Mouse (Mus musculus): ENCODE data around the gene Mc1r. TPM values are rescaled to one million over a fixed set of nuclear protein-coding genes. Genes with fewer than 3 reads are reported as not detected.

The Mc1r gene
- not detected for total RNA-seq (2021)
- long read RNA-seq, experiment 1 = 0 reads
- long read RNA-seq, experiment 2 = 0 reads

DNA sequence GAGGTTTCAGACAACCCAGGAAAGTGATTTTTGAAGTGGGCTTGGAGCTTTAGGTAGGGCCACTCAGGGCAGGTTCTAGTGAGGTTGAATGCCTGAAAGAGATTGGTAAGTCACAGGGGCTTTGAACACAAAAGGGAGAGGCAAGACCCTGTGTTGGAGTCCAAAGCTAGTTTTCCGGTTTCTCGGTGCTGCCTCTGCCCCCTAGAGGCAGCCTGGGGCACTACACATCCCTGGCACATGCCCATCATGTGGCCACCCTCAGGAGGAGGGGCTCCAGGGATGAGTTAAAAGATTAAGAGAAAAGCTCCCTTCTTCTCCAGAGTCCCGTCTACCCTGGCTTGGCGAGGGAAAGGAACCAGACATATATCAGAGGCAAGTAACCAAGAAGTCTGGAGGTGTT is at the start of gene Mc1r:
Mc1r (plus strand) TSS at position 322 of the 400 bp plus-strand sequence.
- peak within 1 kb of the TSS; percentile 40 for H3K4me3 ChIP-seq
- peak; percentile 72 for DNase-seq
- TF ChIP-seq CTCF (IDR thresholded peaks at IDR 0.05) = peak; percentile 95
- no peak within 1 kb of the TSS for H3K27ac ChIP-seq
- intact Hi-C loops (cut with DNase I) = no loop called here

DNA sequence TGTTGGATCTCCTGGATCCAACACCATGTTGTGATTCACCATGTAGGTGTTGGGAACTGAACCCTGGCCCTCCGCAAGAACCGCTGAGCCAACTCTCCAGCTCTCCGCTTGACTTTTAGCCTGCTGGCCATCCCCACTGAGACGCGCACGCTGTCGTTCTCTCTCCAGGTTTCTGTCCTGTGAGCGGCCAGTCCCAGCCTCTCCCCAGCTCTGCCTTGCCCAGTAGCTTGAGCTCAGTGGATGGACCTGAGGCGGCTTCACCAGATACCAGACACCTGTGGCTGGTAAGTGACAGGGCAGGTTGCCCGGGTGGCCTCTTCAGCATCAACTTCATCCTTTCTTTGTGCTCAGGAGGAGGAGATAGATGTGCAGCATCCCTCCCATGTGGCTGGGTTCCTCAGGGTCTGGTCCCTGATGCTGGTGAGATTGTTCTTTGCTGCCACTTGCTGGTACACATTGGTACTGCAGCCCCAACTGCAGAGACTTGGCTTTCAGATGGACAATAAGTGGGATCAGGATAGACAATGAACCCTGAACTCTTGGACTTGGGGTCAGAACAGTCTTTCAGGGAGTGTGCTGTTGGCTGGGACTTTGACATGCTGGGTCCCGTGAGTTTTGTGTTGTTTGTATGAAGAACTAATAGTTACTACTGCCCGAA is 45.7 kb upstream of the Mc1r start:
- H3K4me3 ChIP-seq = no peak overlapping the region
- DNase-seq = peak; percentile 73
- intact Hi-C loops (cut with DNase I) = loop anchor here (1.0 kb wide), 1 partner anchor 42 kb away; no protein-coding TSS in a partner anchor
- peak; percentile 96 for TF ChIP-seq CTCF (IDR thresholded peaks at IDR 0.05)
- H3K27ac ChIP-seq = no peak overlapping the region

DNA sequence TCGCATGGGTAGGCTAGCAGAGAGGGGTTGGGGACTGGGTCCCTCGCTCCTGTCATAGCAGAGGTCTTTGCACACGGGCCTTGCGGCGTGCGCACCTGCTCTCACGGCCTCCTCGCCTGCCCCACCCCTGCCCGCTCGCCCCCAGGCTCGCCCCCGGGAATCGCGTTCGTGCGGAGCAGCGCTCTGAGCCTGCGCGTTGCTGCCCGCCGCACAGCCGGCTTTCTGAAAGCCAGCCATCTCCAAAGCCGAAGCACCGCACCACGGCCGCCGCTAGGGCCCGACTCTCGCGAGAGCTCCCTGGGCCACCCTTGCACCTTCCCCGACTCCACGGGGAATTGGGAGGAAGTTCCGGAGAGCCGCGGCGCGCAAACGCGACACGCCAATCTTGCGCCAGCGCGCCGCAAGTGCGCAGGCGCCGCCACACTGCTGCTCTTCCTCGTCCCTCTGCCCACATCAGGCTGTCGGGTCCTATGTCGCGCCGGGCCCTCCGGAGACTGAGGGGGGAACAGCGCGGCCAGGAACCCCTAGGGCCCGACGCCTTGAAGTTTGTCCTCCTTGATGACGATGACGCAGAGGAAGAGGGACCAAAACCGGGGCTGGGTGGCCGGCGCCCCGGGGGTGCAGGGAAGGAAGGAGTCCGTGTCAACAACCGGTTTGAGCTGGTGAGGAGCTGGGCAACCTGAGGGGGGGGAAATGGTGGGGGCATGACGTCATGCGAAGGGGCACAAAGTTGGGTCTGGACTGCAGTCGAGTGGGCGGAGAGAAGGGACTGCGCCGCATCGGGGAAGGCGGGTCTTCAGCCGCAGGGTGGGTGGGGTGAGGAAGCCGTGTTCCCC is 33.3 kb upstream of the Mc1r start, which contains the start of gene Tcf25:
Tcf25 (plus strand) TSS at position 351 of the 836 bp plus-strand sequence.
- Histone ChIP-seq H3K27ac (peak within 1 kb of the TSS; percentile 100), H3K4me3 (peak within 1 kb of the TSS; percentile 90)
- TF ChIP-seq CTCF (IDR thresholded peaks at IDR 0.05) = peak; percentile 77
- intact Hi-C loops (cut with DNase I) = loop anchor here (5.0 kb wide), 1 partner anchor 69 kb away; no protein-coding TSS in a partner anchor
- peak; percentile 98 for DNase-seq

DNA sequence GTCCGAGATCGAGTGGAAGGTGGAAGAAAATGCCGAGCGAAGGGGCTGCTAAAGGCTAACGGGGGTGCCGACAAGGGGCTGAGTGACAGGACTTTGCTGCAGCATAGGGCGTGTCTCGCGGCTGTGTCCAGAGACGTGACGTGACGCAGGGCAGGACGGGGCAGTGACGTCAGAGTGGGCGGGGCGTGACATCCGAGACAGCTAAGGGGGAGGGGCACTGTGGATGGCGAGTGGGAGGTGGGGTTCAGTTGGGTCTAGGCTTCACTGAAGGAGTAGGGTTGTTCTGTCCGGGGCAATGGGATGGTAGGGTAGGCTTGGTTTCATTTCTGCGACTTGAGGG is 32.7 kb upstream of the Mc1r start:
- intact Hi-C loops (cut with DNase I) = loop anchor here (5.0 kb wide), 1 partner anchor 68 kb away; no protein-coding TSS in a partner anchor
- Histone ChIP-seq H3K27ac (peak overlapping the region; percentile 100), H3K4me3 (peak overlapping the region; percentile 90)
- peak; percentile 96 for DNase-seq
- TF ChIP-seq CTCF (IDR thresholded peaks at IDR 0.05) = no peak

DNA sequence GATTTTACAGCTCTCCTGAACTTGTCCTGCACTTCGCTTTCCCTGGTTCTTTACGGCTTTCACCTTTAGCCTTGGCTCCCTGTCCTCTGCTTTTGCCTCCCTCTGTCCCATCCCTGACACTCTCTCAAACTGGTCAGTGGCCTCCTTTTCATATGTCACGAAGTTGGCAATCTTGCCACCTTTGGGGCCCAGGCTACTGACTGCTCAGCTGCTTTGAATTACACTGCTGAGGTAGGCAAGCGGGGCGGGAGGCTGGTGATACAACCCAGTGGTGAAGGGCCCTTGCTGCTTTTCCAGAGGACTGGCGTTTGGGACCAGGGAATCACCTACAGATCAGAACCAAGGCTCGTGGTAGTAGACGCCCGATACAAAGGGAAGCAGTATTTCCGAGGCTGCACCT is 31.2 kb upstream of the Mc1r start:
- intact Hi-C loops (cut with DNase I) = no loop called here
- peak; percentile 73 for DNase-seq
- no peak for TF ChIP-seq CTCF (IDR thresholded peaks at IDR 0.05)
- Histone ChIP-seq H3K4me3 (peak overlapping the region; percentile 90), H3K27ac (peak overlapping the region; percentile 100)

DNA sequence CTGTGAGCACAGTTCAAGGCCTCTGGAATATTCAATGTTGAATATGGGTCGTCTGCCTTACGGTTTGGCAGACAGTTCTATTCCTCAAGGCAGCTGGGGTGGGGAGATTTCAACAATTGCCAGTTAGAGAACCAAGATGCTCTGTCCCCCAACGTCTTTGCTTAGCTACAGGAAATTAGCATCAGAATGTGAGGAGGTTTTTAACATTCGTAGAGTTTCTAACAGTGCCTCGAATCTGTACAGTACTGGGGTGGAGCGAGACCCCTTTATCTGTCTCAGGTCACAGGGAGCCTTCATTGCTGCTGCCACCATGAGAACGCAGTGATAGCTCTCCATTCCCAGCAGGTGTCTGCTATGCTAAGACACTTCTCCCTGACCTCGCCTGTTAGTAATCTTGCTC is 30.8 kb upstream of the Mc1r start:
- H3K27ac ChIP-seq = peak overlapping the region; percentile 100
- H3K4me3 ChIP-seq = peak overlapping the region; percentile 90
- intact Hi-C loops (cut with DNase I) = no loop called here
- no peak for TF ChIP-seq CTCF (IDR thresholded peaks at IDR 0.05)
- no peak for DNase-seq

DNA sequence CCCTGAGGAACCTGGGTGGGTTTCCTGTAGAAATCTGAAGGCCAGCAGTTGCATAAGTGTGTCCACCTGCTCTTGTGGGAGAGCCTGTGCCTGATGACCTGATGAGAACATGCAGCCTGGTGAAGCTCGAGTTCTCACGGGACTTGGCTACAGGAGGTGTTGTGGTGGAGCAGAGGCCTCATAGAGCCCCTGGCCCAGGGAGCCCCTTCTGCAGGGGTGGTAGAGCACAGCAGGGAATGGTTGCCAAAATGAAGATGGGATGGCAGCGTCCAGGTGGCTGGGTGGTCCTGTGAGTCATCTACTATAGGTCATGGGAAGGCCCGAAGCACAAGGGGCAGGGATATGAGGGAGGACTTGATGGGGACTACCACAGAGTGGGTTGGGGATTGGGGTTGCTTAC is 25.2 kb upstream of the Mc1r start:
- Histone ChIP-seq H3K27ac (no peak overlapping the region), H3K4me3 (no peak overlapping the region)
- DNase-seq = no peak
- intact Hi-C loops (cut with DNase I) = no loop called here
- no peak for TF ChIP-seq CTCF (IDR thresholded peaks at IDR 0.05)

DNA sequence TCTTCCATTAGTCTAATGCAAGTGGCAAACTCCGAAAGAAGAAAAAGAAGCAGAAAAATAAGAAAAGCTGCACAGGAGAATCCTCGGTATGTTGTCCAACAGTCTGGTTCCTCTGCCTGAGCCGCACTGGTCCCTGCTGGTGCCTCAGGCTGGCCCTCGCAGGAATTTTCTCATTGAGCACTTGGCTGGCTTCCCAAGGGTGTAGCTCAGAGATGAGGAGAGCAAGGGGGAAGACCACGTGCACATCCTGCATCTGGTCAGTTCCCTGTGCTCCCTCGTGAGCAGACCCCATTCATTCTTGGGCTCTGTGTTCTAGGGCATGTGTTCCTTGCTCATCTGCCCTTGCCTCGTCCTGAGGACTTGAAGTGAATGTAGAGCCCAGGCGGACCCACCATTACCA is 24.4 kb upstream of the Mc1r start:
- intact Hi-C loops (cut with DNase I) = no loop called here
- TF ChIP-seq CTCF (IDR thresholded peaks at IDR 0.05) = no peak
- H3K4me3 ChIP-seq = no peak overlapping the region
- no peak for DNase-seq
- H3K27ac ChIP-seq = no peak overlapping the region

DNA sequence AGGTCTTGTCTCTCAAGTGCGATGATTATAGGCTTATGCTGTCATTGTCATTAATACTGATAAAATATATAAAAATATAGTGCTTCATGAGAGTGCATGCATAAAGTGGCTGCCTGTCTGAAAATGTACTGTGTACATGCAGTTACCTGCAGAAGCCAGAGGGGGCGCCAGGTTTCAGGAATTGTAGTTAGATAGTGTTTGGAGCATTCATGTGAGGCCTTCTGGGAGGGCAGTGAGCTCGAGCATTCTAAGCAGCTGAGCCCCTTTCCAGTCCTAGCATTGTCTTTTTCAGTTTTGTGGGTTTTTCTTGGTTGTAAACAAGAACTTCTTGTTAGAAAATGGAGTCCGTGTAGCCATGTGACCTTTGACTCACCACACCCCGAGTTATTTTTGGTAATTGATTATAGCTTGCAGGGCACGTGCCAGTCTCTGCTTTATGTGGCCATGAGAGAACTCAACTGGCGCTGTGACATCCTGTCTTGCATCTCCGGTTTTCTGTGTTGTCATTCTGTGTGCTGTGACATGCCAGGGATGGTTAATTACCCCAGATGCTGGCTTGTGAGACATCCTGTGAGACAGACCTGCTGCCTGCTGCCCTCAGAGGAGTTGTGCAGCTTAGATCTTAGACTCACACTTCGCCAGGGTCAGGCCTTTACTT is 21.9 kb upstream of the Mc1r start:
- Histone ChIP-seq H3K4me3 (no peak overlapping the region), H3K27ac (no peak overlapping the region)
- intact Hi-C loops (cut with DNase I) = no loop called here
- DNase-seq = no peak
- peak; percentile 68 for TF ChIP-seq CTCF (IDR thresholded peaks at IDR 0.05)

DNA sequence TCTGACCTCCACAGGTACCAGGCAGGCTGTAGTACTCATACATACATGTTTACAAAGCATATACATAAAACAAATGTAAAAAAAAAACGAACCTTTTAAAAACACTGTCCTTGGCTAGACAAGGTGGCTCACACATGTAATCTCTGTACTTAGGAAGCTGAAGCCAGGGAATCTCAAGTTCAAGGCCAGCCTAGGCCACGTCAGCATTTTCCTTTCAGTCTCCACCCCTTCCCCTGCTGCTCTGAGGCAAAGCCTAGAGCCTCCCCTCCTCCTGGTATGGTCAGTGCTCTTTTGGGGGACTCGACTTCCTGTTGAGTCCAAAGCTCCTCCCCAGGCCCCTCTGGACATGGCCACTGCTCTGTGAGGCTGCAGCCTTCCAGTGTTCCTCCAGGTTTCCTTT is 19.9 kb upstream of the Mc1r start:
- Histone ChIP-seq H3K27ac (no peak overlapping the region), H3K4me3 (no peak overlapping the region)
- DNase-seq = no peak
- intact Hi-C loops (cut with DNase I) = no loop called here
- no peak for TF ChIP-seq CTCF (IDR thresholded peaks at IDR 0.05)

DNA sequence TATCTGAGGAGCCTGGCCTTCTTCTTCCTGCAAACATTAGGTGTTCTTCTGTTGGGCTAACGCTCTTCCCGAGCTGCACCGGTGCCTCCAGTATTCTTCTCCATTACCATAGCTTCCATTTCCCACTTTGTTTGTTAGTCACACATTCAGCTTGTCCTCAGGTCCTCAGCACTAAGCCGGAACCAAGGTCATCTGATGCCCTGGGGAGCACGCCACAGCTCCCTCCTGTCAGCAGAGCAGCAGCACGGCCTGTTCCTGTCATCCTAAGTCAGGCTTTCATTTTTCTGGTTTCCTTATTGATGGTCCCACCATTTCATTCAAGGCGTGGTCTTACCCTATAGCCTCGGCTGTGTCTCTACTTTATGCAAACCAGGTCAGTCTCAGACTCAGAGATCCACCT is 19.1 kb upstream of the Mc1r start:
- Histone ChIP-seq H3K4me3 (no peak overlapping the region), H3K27ac (no peak overlapping the region)
- no peak for DNase-seq
- intact Hi-C loops (cut with DNase I) = no loop called here
- TF ChIP-seq CTCF (IDR thresholded peaks at IDR 0.05) = no peak

DNA sequence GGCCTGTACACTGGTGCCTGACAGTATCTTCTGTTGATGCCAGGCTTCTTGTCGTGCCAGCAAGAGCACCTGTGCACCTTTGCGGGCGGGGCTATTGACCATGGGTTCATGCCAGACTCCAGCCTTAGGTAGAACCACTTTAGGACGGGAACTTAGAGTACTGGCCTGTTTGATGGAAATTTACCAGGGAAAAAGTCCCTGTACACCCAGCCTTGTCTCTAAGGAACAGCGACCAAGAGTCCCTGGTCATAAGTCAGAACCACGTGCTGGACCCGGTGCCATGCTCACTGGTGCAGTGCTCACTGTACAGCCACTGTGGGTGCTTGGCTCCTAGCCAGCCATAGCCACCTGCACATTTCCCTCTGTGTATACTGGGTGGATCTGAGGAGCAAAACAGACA is 17.9 kb upstream of the Mc1r start:
- Histone ChIP-seq H3K4me3 (no peak overlapping the region), H3K27ac (no peak overlapping the region)
- intact Hi-C loops (cut with DNase I) = no loop called here
- no peak for TF ChIP-seq CTCF (IDR thresholded peaks at IDR 0.05)
- DNase-seq = no peak

DNA sequence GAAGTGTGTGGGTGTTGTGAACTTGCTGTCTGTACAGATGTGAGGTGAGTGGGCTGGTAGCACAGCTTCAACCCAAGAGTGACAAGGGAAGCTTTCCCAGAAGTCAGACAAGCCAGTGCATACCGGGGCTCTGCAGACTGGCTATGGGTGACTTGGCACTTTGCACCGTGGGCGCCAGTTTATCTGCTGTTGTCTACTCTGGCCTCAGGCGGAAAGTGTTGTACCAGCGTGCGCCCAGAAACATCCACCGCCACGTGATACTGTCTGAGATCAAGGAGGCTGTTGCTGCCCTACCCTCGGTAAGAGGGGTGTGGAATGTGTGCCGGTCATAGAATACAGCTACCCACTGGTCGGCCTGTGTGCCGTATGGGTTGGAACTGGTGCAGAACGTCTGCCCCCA is 8.6 kb upstream of the Mc1r start:
- Histone ChIP-seq H3K4me3 (no peak overlapping the region), H3K27ac (no peak overlapping the region)
- intact Hi-C loops (cut with DNase I) = no loop called here
- no peak for DNase-seq
- no peak for TF ChIP-seq CTCF (IDR thresholded peaks at IDR 0.05)
